Mouse (Mus musculus) neutrophil, adult 5-6 weeks (primary cell): Measurements from ENCODE around the gene Olfr822. TPM values are rescaled to one million over a fixed set of nuclear protein-coding genes. Genes with fewer than 3 reads are reported as not detected.
"Not testable (repeated sequence)": the region's sequence is repeated elsewhere in the genome, so short reads cannot be mapped to it uniquely, and the experiment has no call there.

ENCODE experiments used
- ATAC-seq: fragments of 151-379, 151-347 bp; 2 replicates; pipeline ENCODE4 v1.8.0; 2017; ENCODE audit warnings: mild to moderate bottlenecking, moderate TSS enrichment; ENCODE audit not compliant: insufficient number of reproducible peaks, poor library complexity, low FRiP score, severe bottlenecking; ENCODE audit errors: extremely low read depth
- total RNA-seq: library from RNA; stranded (forward); fragments of 200-1000 nt; gene quantifications from 2 replicates; pipeline ENCODE4 v1.2.3, GENCODE M21; 2017

Olfr822 gene
- total RNA-seq = not detected in 2 replicates

DNA sequence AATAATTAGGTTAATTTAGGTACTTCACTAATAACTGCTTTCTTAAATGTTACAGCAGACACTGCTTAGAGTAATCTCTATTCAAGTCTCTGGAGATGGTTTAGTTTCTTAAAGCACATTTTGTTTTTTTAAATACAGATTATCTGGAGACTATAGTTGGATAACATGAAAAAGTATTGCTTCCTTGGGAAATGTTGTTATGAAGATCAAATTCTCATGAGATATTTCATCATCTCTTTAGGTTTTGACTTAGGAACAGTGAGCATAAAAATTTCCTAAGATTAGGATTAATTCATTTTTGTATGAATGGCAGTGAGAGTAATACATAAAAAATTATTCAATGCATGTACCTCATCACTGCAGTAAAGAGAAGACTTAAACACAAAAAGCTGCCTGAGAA is at the start of gene Olfr822:
Gene Olfr822 (plus strand): TSS at position 301 of the 400 bp plus-strand sequence.
- no peak for ATAC-seq

DNA sequence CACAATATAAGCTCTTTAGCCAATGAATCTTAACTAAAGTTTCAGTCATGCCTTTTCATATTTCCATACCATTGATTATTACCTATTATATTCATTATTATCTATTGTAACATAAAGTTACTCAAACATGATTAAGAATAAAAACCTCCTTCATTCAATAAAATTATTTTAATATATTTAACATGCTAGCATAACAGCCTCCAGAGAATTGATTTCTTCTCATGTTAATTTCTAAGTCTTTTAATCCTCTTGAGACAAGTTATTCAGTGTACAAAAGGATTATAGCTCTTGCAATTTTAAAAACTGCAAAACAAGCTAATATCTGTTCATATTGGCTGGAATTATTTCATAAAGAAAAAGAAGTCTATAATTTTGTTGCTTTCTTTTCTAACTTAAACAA is 41.0 kb upstream of the Olfr822 start, which contains the start of gene Olfr821:
Gene Olfr821 (plus strand): TSS at position 301 of the 400 bp plus-strand sequence.
- ATAC-seq = no peak

DNA sequence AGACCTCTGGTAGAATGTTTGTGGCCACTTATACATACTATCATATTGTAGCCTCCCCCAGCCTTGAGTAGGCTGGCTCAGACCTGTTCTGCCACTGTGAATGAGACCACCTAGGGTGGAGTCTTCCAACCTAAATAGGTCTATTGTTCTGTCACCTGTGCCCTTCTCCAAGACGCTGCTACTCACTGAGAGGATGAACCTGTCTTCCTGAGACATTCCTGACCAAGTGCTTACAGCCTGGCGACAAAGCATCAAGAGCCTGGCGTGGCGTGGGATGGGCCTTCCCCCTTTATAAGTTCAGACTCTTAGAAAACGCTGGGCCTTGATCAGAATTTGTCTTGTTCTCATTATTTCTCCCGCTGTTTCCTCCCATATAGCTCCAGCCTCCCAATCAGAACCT is 33.9 kb upstream of the Olfr822 start:
- ATAC-seq = no peak

DNA sequence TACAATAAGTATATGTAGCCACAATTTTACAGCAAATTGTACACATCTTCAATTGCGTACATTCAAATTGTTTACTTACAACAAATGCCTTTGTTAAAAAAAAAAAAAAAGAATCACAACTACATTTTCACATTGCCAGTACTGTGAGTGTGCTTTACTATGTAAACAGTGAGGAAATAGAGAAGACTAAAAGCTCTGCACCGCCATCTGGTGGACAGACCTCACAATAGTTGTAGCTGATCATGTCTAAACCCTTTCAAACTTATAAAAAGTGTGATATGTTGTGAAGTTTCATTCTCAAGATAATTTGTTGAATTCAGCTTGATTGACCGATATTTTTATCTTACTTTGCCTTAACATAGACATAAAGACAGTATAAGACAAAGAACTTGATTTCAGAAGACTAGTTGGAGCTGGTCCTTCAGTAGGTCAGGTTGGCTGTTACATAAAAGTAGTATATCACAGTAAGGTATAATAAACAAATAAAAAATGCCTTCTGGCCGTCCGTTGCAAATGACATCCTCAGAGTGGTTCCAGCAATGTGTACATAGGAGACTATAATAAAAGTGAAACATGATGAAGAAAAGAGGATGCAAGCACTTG is 21.9 kb downstream of the Olfr822 start:
- ATAC-seq = no peak

DNA sequence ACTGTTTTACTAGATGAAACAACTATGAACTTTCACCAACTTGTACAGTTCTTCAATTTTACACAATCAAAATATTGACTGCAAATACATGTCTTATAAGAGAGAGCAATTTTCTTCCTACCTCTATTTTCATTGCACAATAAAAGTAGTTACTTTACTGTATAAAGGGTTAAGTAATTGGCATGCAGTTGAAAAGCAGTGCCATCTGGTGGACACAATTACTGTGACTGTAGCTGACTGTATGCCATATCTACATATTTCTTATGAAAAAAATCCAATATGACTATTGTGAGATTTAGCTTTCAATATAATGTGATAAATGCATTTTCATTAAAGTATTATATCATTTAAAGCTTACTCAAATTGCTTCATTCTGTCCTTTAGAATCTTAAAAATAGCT is 25.1 kb downstream of the Olfr822 start:
- ATAC-seq = no peak

DNA sequence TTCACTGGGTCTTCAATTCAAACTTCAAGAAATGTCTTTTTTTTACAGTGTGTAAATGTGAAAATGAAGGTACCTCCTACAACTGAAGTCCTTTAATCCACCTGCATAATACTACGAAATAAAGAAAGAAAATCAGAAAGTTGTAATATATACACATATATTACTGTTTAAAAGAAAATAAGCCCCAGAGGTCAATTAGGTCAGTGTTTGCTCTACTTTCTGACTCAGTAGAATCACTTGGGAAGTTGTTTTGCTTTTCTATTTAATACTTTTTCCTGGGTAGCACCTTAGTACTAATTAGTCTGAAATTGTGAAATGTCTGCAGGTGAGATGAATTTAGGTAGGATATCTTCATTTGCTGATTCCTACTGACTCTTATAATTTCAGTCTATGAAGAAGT is 44.3 kb downstream of the Olfr822 start, which contains the start of gene Olfr823:
Gene Olfr823 (minus strand): TSS at position 101 of the 400 bp plus-strand sequence.
- ATAC-seq = not testable (repeated sequence)

DNA sequence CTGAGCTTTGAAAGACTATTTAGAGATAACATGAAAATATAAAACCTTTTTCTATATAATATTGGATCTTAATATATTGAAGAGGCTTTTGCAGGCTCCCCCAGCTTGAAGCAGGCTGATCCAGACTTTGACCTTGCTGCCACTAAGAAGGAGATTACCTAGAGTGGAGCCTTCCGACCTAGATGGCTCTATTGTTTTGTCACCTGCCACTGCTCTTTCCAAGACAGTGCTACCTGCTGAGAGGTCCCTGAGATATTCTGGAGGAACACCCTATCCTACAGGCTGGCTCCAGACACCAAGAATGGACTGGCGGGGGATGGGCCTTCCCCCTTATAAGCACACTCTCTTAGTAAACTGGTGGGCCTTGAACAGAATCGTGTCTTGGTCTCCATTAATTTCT is 45.0 kb downstream of the Olfr822 start:
- not testable (repeated sequence) for ATAC-seq

Other genes with a start within 250 kb of the Olfr822 start
- gene Olfr812, start 225.1 kb upstream of the Olfr822 start, total RNA-seq = not detected in 2 replicates
- not detected in 2 replicates for gene Olfr813, start 215.8 kb upstream of the Olfr822 start, total RNA-seq
- 0.61 TPM in 1 of 2 replicates, not detected in the other for gene Olfr814, start 191.4 kb upstream of the Olfr822 start, total RNA-seq
- gene Olfr815, start 165.3 kb upstream of the Olfr822 start, total RNA-seq = 1.2 TPM in 1 of 2 replicates, not detected in the other
- gene Olfr816, start 155.6 kb upstream of the Olfr822 start, total RNA-seq = 0.12 TPM in 1 of 2 replicates, not detected in the other
- not detected in 2 replicates for gene Olfr818, start 122.1 kb upstream of the Olfr822 start, total RNA-seq
- not detected in 2 replicates for gene Olfr819, start 103.9 kb upstream of the Olfr822 start, total RNA-seq
- gene Olfr247, start 95.1 kb upstream of the Olfr822 start, total RNA-seq = not detected in 2 replicates
- gene Gm10310, start 86.1 kb upstream of the Olfr822 start, total RNA-seq = not detected in 2 replicates
- gene Olfr820, start 58.6 kb upstream of the Olfr822 start, total RNA-seq = 0.35 TPM in 1 of 2 replicates, not detected in the other
- gene Olfr821, start 40.9 kb upstream of the Olfr822 start, total RNA-seq = not detected in 2 replicates
- gene Olfr823, start 44.2 kb downstream of the Olfr822 start, total RNA-seq = not detected in 2 replicates
- not detected in 2 replicates for gene Olfr824, start 58.8 kb downstream of the Olfr822 start, total RNA-seq
- not detected in 2 replicates for gene Olfr825, start 95.6 kb downstream of the Olfr822 start, total RNA-seq
- not detected in 2 replicates for gene Olfr826, start 113.0 kb downstream of the Olfr822 start, total RNA-seq
- 0.12 TPM in 1 of 2 replicates, not detected in the other for gene Olfr827, start 143.2 kb downstream of the Olfr822 start, total RNA-seq
- 0.61 and 1.0 TPM in 2 replicates for gene Neurod4, start 209.0 kb downstream of the Olfr822 start, total RNA-seq